Mouse (Mus musculus): Measurements from ENCODE around the gene Aspscr1. TPM values are rescaled to one million over a fixed set of nuclear protein-coding genes. Genes with fewer than 3 reads are reported as not detected.

Aspscr1 gene
- polyA plus RNA-seq, 1 experiment from 2014 or later = 144 TPM

GRCm38 (mm10) chr11:120647047-120647830 is 25.5 kb upstream of the Aspscr1 start:
- H3K9ac ChIP-seq = no peak overlapping the region
- peaks cover 21% of the 10 kb centered on the region; the same call in 1 of the 2 replicates for H3K27me3 ChIP-seq
- no peaks in the 10 kb centered on the region for H3K36me3 ChIP-seq
- WGBS = 83% methylated on average over 35 of the region's 35 CpGs
- H3K27ac ChIP-seq = no peak overlapping the region
- H3K4me3 ChIP-seq (replicated peaks) = no peak overlapping the region; the same call in 1 of the 2 replicates
- peaks cover 26% of the 10 kb centered on the region for H3K4me1 ChIP-seq
- ATAC-seq (replicated peaks; ENCODE audit: low FRiP score) = no peak
- peak overlapping the region; percentile 56; the same call in 1 of the 2 replicates for H3K4me2 ChIP-seq
- H3K9me3 ChIP-seq (replicated peaks) = no peaks in the 10 kb centered on the region

DNA sequence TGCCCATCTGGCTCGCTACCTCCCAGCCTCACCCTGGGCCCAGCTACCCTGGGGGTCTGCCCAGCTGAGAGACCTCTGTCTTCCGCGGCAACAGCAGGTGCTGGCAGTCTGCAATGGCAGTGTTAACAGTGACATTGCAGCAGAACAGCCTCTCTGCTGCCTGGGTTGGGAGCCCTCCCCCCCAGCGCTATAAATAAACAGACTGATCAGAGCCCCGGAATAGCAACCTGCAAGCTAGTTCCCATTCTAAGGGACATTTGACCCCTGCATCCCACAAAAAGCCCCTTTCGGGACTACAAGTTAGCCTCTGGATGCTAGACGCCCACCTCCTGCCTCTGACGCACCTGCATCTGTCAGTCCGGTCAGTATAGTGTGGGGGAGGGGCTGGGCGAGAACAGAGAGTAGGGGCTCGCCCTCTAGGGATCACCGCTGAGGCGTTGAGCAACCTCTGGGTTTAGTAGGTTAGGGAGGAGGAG is 24.7 kb upstream of the Aspscr1 start, which contains the start of gene Myadml2:
Gene Myadml2, minus strand, starts transcription at position 158 of the 476 bp plus-strand sequence.
- Histone ChIP-seq H3K4me2 (peak within 1 kb of the TSS; percentile 56), H3K9ac (peak within 1 kb of the TSS; percentile 33; the same call in 1 of the 2 replicates), H3K36me3 (no peaks in the 10 kb centered on the region), H3K27ac (no peak within 1 kb of the TSS), H3K4me3 (replicated peaks) (peak within 1 kb of the TSS; percentile 14), H3K27me3 (peaks cover 17% of the 10 kb centered on the region; the same call in 1 of the 2 replicates), H3K9me3 (replicated peaks) (no peaks in the 10 kb centered on the region), H3K4me1 (peaks cover 18% of the 10 kb centered on the region)
- 7% methylated on average over 13 of the region's 13 CpGs for WGBS
- no peak for ATAC-seq (replicated peaks; ENCODE audit: low FRiP score)

DNA sequence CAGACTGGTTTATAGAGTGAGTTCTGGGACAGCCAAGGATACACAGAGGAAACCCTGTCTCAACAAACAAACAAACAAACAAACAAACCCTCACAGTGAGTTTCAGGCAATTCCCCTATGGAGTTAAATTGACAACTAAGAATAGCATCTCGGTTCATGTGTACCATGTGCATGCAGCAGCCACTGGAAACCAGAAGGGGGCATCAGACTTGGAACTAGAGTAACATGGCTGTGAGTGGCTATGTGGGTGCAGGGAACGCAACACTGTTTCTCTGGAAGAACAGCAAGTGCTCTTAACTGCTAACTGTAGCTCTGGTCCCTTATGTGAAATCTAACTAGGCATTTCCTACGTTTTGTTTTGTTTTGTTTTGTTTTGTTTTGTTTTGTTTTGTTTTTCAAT is 20.9 kb upstream of the Aspscr1 start:
- H3K9me3 ChIP-seq (replicated peaks) = no peaks in the 10 kb centered on the region
- no peak overlapping the region for H3K27ac ChIP-seq
- no peak overlapping the region for H3K4me3 ChIP-seq (replicated peaks)
- H3K27me3 ChIP-seq = peaks cover 24% of the 10 kb centered on the region; the same call in 1 of the 2 replicates
- peaks cover 10% of the 10 kb centered on the region for H3K4me1 ChIP-seq
- WGBS = 75% methylated on average over 3 of the region's 3 CpGs
- H3K9ac ChIP-seq = no peak overlapping the region
- no peaks in the 10 kb centered on the region for H3K36me3 ChIP-seq
- no peak overlapping the region for H3K4me2 ChIP-seq
- ATAC-seq (replicated peaks; ENCODE audit: low FRiP score) = no peak

GRCm38 (mm10) chr11:120654741-120655140 is 18.0 kb upstream of the Aspscr1 start:
- Histone ChIP-seq H3K4me2 (no peak overlapping the region), H3K9me3 (replicated peaks) (no peaks in the 10 kb centered on the region), H3K9ac (no peak overlapping the region), H3K27ac (no peak overlapping the region), H3K27me3 (peaks cover 40% of the 10 kb centered on the region), H3K4me1 (peaks cover 10% of the 10 kb centered on the region), H3K4me3 (replicated peaks) (no peak overlapping the region), H3K36me3 (no peaks in the 10 kb centered on the region)
- ATAC-seq (replicated peaks; ENCODE audit: low FRiP score) = no peak
- WGBS = 77% methylated on average over 3 of the region's 3 CpGs

DNA sequence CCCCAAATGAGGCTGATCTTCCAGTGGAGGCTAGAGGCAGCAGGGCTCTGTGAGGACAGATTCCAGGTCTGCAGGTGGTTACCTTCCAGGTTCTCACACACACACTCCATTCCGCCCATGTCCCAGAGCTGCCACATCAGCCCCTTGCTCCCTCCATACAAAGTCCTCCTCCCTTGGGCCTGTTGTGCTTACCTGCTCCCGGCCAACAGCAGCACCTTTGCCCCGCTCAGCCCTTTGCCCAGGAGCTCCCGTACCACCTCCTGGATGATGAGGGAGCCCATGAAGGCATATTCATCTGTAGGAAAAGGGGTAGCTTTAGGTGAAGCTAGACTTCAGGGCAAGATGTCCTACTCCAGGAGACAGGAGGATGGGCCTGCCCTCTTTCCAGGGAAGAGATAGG is 15.5 kb upstream of the Aspscr1 start:
- 92% methylated on average over 4 of the region's 4 CpGs for WGBS
- Histone ChIP-seq H3K27ac (no peak overlapping the region), H3K27me3 (peaks cover 65% of the 10 kb centered on the region), H3K9me3 (replicated peaks) (no peaks in the 10 kb centered on the region), H3K4me2 (no peak overlapping the region), H3K36me3 (no peaks in the 10 kb centered on the region), H3K9ac (no peak overlapping the region), H3K4me3 (replicated peaks) (no peak overlapping the region), H3K4me1 (peaks cover 28% of the 10 kb centered on the region)
- no peak for ATAC-seq (replicated peaks; ENCODE audit: low FRiP score)

- WGBS = 3% methylated on average over 24 of the region's 24 CpGs
- Histone ChIP-seq H3K27me3 (peaks cover 81% of the 10 kb centered on the region), H3K4me2 (peak overlapping the region; percentile 83), H3K4me3 (replicated peaks) (peak overlapping the region; percentile 51), H3K36me3 (no peaks in the 10 kb centered on the region), H3K9ac (no peak overlapping the region), H3K4me1 (peaks cover 28% of the 10 kb centered on the region), H3K27ac (no peak overlapping the region), H3K9me3 (replicated peaks) (no peaks in the 10 kb centered on the region)
- ATAC-seq (replicated peaks; ENCODE audit: low FRiP score) = no peak
Observed at GRCm38 (mm10) chr11:120658876-120659410, 13.8 kb upstream of the Aspscr1 start.

DNA sequence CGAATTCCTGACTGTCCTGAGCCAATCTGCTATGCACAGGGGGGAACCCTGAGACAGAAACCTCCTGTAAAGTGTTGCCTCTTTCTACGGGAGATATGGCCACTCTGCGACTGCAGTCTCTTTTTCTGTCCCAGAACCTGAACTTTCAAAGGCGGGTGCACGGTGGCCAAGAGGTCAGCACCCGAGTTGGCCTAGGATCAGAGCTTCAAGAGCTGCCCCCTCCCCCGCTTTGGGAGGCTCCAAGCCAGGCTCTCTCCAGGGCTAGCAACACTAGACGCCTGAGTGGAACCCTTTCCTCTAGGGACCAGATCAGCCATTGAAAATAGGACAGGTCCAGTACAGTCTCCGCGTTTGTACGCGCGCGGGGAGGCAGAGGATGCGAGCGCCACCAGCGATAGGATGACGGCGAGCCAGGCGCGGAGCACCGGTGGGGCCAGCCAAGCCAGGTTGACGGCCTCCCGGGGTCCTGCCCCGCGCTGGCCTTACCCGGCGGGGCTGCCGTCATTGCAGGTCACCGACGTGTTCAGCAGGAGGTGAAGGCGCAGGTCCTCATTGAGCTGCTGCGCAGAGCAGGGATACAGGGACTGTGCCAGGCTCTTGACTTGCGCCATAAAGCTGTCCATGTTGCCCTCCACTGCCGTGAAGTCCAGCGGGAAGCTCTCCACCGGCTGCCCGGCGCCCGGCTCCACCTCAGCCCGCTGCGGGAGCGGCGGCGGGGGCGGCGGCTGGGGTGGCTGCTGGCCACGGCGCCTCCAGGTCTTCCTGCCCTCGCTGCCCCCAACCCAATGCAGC is 13.1 kb upstream of the Aspscr1 start:
- Histone ChIP-seq H3K27me3 (peaks cover 79% of the 10 kb centered on the region), H3K27ac (0 out of 2 replicates have a peak overlapping the region, but pooled peaks have one; percentile 18), H3K4me3 (replicated peaks) (peak overlapping the region; percentile 51), H3K4me2 (peak overlapping the region; percentile 83), H3K9me3 (replicated peaks) (no peaks in the 10 kb centered on the region), H3K36me3 (no peaks in the 10 kb centered on the region), H3K4me1 (peaks cover 28% of the 10 kb centered on the region), H3K9ac (peak overlapping the region; percentile 36)
- WGBS = 2% methylated on average over 46 of the region's 50 CpGs
- ATAC-seq (replicated peaks; ENCODE audit: low FRiP score) = 0 out of 2 replicates have a peak, but pooled peaks have one; percentile 1

DNA sequence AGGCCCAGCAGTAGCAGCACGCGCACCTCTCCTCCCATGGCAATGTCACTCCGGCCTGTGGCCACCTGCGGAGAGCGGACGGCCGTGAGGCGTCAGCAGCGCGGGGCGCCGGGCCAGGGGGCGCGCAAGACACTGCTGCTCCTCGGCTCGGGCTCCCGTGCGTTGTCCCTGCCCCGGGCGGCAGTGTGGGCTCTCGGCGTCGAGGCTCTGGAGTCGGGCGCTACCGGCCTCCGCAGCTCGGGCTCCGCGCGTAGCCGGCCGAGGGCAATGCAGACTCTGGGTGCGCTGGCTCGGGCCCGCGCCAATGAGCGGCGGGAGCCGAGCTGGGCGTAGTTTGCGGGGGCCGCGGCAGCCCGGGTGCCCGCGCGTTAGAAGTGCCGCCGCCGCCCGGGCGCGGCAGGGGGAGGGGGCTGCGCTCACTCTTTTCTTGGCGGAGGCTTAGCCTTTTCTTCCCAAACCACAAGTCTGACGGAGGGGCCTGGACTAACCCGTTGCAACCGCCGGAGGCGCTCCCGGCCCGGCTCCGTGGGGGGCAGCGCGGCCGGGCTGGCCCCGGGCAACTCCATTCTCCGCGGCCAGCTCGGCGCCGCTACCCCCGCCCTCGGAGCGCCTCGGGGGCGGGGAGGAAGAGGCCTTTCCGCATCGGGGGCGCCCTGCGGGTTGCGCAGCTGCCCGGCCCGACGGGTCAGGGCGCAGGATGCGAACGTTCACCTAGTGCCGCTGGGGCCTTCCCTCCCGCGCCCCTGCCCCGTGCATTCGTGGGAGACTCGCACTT is 12.3 kb upstream of the Aspscr1 start:
- H3K9ac ChIP-seq = peak overlapping the region; percentile 36

DNA sequence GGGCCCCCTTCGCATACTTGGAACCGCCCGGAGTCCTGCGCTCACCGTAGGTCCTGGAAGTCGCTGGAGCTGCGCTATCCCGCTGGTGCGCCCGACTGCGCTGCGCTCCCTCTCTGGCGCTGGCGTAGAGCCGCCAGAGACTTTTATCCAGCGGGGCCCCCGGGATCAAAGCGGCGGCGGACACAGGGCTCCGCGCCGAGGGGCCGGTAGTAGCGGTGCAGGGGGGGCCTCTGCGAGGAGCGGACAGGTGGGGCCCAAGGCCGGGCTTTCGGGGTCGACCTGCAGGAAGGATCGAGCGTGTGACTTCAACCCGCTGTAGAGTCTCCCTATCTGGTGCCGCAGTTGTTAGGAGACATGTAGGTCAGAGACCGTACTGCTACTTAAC is 11.7 kb upstream of the Aspscr1 start, which contains the start of gene Notum:
Gene Notum, minus strand, starts transcription at position 100 of the 385 bp plus-strand sequence.
- peak; percentile 17; the same call in 1 of the 2 replicates for ATAC-seq (replicated peaks; ENCODE audit: low FRiP score)
- Histone ChIP-seq H3K9ac (peak within 1 kb of the TSS; percentile 36), H3K9me3 (replicated peaks) (no peaks in the 10 kb centered on the region)

More for the DNA sequence above, 12.3 kb upstream of the Aspscr1 start:
- Histone ChIP-seq H3K36me3 (no peaks in the 10 kb centered on the region), H3K27me3 (peaks cover 79% of the 10 kb centered on the region), H3K4me1 (peaks cover 28% of the 10 kb centered on the region), H3K27ac (peak overlapping the region; percentile 18; the same call in 1 of the 2 replicates), H3K4me2 (peak overlapping the region; percentile 83), H3K9me3 (replicated peaks) (no peaks in the 10 kb centered on the region), H3K4me3 (replicated peaks) (peak overlapping the region; percentile 51)
- under 1% methylated on average over 85 of the region's 95 CpGs for WGBS
- ATAC-seq (replicated peaks; ENCODE audit: low FRiP score) = peak; percentile 73

DNA sequence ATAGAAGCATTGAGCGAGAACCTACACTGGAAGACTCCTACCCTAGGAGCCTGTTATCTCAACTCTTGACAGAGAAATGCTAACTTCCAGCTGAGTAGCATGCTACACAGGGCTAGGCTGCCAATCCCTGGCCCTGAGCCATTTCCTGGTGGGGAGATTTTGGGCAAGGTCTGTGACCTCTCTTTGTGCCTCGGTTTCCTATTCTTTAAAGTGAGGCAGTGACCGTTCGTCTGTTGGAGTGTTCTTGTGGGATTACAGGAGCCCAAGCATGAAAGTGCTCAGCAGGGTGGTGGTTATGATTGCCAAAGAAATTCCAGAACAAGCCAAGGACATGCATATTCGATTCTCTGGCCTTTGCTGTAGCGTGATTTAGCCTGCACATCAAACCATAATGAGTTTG is 10.0 kb upstream of the Aspscr1 start:
- H3K27ac ChIP-seq = no peak overlapping the region
- no peaks in the 10 kb centered on the region for H3K36me3 ChIP-seq
- H3K4me3 ChIP-seq (replicated peaks) = no peak overlapping the region
- no peaks in the 10 kb centered on the region for H3K9me3 ChIP-seq (replicated peaks)
- H3K27me3 ChIP-seq = peaks cover 63% of the 10 kb centered on the region
- 77% methylated on average over 6 of the region's 6 CpGs for WGBS
- H3K4me1 ChIP-seq = peaks cover 32% of the 10 kb centered on the region
- no peak for ATAC-seq (replicated peaks; ENCODE audit: low FRiP score)
- H3K9ac ChIP-seq = no peak overlapping the region
- no peak overlapping the region for H3K4me2 ChIP-seq

More for the DNA sequence above, 11.7 kb upstream of the Aspscr1 start, which contains the start of gene Notum:
- under 1% methylated on average over 35 of the region's 35 CpGs for WGBS
- Histone ChIP-seq H3K27me3 (peaks cover 79% of the 10 kb centered on the region), H3K36me3 (no peaks in the 10 kb centered on the region), H3K4me3 (replicated peaks) (peak within 1 kb of the TSS; percentile 51), H3K27ac (peak within 1 kb of the TSS; percentile 18; the same call in 1 of the 2 replicates), H3K4me2 (peak within 1 kb of the TSS; percentile 83), H3K4me1 (peaks cover 28% of the 10 kb centered on the region)

GRCm38 (mm10) chr11:120663714-120664113 is 9.1 kb upstream of the Aspscr1 start:
- Histone ChIP-seq H3K9me3 (replicated peaks) (no peaks in the 10 kb centered on the region), H3K9ac (no peak overlapping the region), H3K4me1 (peaks cover 32% of the 10 kb centered on the region), H3K4me2 (no peak overlapping the region), H3K4me3 (replicated peaks) (no peak overlapping the region), H3K36me3 (no peaks in the 10 kb centered on the region), H3K27me3 (peaks cover 54% of the 10 kb centered on the region), H3K27ac (no peak overlapping the region)
- no peak for ATAC-seq (replicated peaks; ENCODE audit: low FRiP score)
- 94% methylated on average over 5 of the region's 5 CpGs for whole genome bisulfite sequencing

Measured in kidney, embryonic 15.5 days (tissue).